Mouse (Mus musculus): ENCODE data around the gene Epb41l4b. TPM values are rescaled to one million over a fixed set of nuclear protein-coding genes. Genes with fewer than 3 reads are reported as not detected.

Gene Epb41l4b
- polyA plus RNA-seq, 1 experiment from 2014 or later, result 3.1 TPM

- H3K27me3 ChIP-seq, result no peaks in the 10 kb centered on the region
- H3K9me3 ChIP-seq, result no peaks in the 10 kb centered on the region
- H3K4me3 ChIP-seq, result no peak overlapping the region
- H3K9ac ChIP-seq, result no peak overlapping the region
- H3K4me1 ChIP-seq, result peaks cover 13% of the 10 kb centered on the region
- ATAC-seq (ENCODE audit: insufficient number of reproducible peaks, insufficient read depth, low FRiP score, low TSS enrichment, low read depth), result no peak
- H3K27ac ChIP-seq, result no peak overlapping the region
- H3K36me3 ChIP-seq, result no peaks in the 10 kb centered on the region
- no peak overlapping the region for H3K4me2 ChIP-seq
- WGBS, result 87% methylated on average over 4 of the region's 4 CpGs
Measured at GRCm38 (mm10) chr4:57109543-57109942, 33.7 kb downstream of the Epb41l4b start.

- Histone ChIP-seq H3K27ac (no peak overlapping the region), H3K4me2 (no peak overlapping the region), H3K4me1 (peaks cover 2% of the 10 kb centered on the region; the same call in 1 of the 2 replicates), H3K4me3 (no peak overlapping the region), H3K36me3 (0 out of 2 replicates have a peak, but pooled peaks cover 5% of the 10 kb centered on the region), H3K27me3 (no peaks in the 10 kb centered on the region), H3K9ac (no peak overlapping the region), H3K9me3 (no peaks in the 10 kb centered on the region)
- 50% methylated on average over 6 of the region's 6 CpGs for WGBS
- ATAC-seq (ENCODE audit: insufficient number of reproducible peaks, insufficient read depth, low FRiP score, low TSS enrichment, low read depth), result no peak
Measured at GRCm38 (mm10) chr4:57105339-57105738, 37.9 kb downstream of the Epb41l4b start.

- no peak overlapping the region for H3K4me3 ChIP-seq
- WGBS, result 58% methylated on average over 5 of the region's 5 CpGs
- no peaks in the 10 kb centered on the region for H3K9me3 ChIP-seq
- peaks cover 2% of the 10 kb centered on the region; the same call in 1 of the 2 replicates for H3K4me1 ChIP-seq
- H3K27me3 ChIP-seq, result no peaks in the 10 kb centered on the region
- H3K9ac ChIP-seq, result no peak overlapping the region
- H3K4me2 ChIP-seq, result no peak overlapping the region
- no peak overlapping the region for H3K27ac ChIP-seq
- ATAC-seq (ENCODE audit: insufficient number of reproducible peaks, insufficient read depth, low FRiP score, low TSS enrichment, low read depth), result no peak
- 0 out of 2 replicates have a peak, but pooled peaks cover 5% of the 10 kb centered on the region for H3K36me3 ChIP-seq
Measured at GRCm38 (mm10) chr4:57103830-57104229, 39.4 kb downstream of the Epb41l4b start.

- no peaks in the 10 kb centered on the region for H3K9me3 ChIP-seq
- no peak overlapping the region for H3K27ac ChIP-seq
- H3K36me3 ChIP-seq, result 0 out of 2 replicates have a peak, but pooled peaks cover 5% of the 10 kb centered on the region
- H3K9ac ChIP-seq, result no peak overlapping the region
- H3K4me2 ChIP-seq, result no peak overlapping the region
- H3K4me1 ChIP-seq, result peaks cover 7% of the 10 kb centered on the region
- H3K4me3 ChIP-seq, result no peak overlapping the region
- H3K27me3 ChIP-seq, result no peaks in the 10 kb centered on the region
- no peak for ATAC-seq (ENCODE audit: insufficient number of reproducible peaks, insufficient read depth, low FRiP score, low TSS enrichment, low read depth)
- WGBS, result 82% methylated on average over 4 of the region's 4 CpGs
Measured at GRCm38 (mm10) chr4:57101095-57101494, 42.1 kb downstream of the Epb41l4b start.

- WGBS, result 97% methylated on average over 4 of the region's 4 CpGs
- 0 out of 2 replicates have a peak, but pooled peaks cover 2% of the 10 kb centered on the region for H3K36me3 ChIP-seq
- no peaks in the 10 kb centered on the region for H3K9me3 ChIP-seq
- H3K27ac ChIP-seq, result no peak overlapping the region
- H3K27me3 ChIP-seq, result no peaks in the 10 kb centered on the region
- no peak overlapping the region for H3K4me3 ChIP-seq
- ATAC-seq (ENCODE audit: insufficient number of reproducible peaks, insufficient read depth, low FRiP score, low TSS enrichment, low read depth), result no peak
- peaks cover 20% of the 10 kb centered on the region for H3K4me1 ChIP-seq
- H3K4me2 ChIP-seq, result no peak overlapping the region
- H3K9ac ChIP-seq, result no peak overlapping the region
Measured at GRCm38 (mm10) chr4:57097411-57097810, 45.8 kb downstream of the Epb41l4b start.

- H3K9me3 ChIP-seq, result no peaks in the 10 kb centered on the region
- no peak overlapping the region for H3K4me2 ChIP-seq
- H3K36me3 ChIP-seq, result no peaks in the 10 kb centered on the region
- ATAC-seq (ENCODE audit: insufficient number of reproducible peaks, insufficient read depth, low FRiP score, low TSS enrichment, low read depth), result no peak
- H3K9ac ChIP-seq, result no peak overlapping the region
- no peaks in the 10 kb centered on the region for H3K27me3 ChIP-seq
- peaks cover 34% of the 10 kb centered on the region for H3K4me1 ChIP-seq
- H3K4me3 ChIP-seq, result no peak overlapping the region
- no peak overlapping the region for H3K27ac ChIP-seq
Measured at GRCm38 (mm10) chr4:57095569-57095968, 47.7 kb downstream of the Epb41l4b start.

GRCm38 (mm10) chr4:57091363-57091762 lies 51.9 kb downstream of the Epb41l4b start:
- H3K27ac ChIP-seq, result peak overlapping the region; percentile 44
- 36% methylated on average over 12 of the region's 12 CpGs for WGBS
- H3K36me3 ChIP-seq, result no peaks in the 10 kb centered on the region
- H3K9ac ChIP-seq, result no peak overlapping the region
- peaks cover 39% of the 10 kb centered on the region for H3K4me1 ChIP-seq
- H3K4me2 ChIP-seq, result no peak overlapping the region
- H3K27me3 ChIP-seq, result no peaks in the 10 kb centered on the region
- no peak overlapping the region for H3K4me3 ChIP-seq
- H3K9me3 ChIP-seq, result no peaks in the 10 kb centered on the region
- ATAC-seq (ENCODE audit: insufficient number of reproducible peaks, insufficient read depth, low FRiP score, low TSS enrichment, low read depth), result peak; percentile 68

GRCm38 (mm10) chr4:57088301-57088700 lies 54.9 kb downstream of the Epb41l4b start:
- H3K9me3 ChIP-seq, result no peaks in the 10 kb centered on the region
- no peak overlapping the region for H3K4me2 ChIP-seq
- H3K27me3 ChIP-seq, result no peaks in the 10 kb centered on the region
- no peak overlapping the region for H3K4me3 ChIP-seq
- H3K9ac ChIP-seq, result no peak overlapping the region
- ATAC-seq (ENCODE audit: insufficient number of reproducible peaks, insufficient read depth, low FRiP score, low TSS enrichment, low read depth), result no peak
- H3K4me1 ChIP-seq, result peaks cover 36% of the 10 kb centered on the region
- H3K27ac ChIP-seq, result no peak overlapping the region; the same call in 1 of the 2 replicates
- no peaks in the 10 kb centered on the region for H3K36me3 ChIP-seq
- WGBS, result 76% methylated on average over 4 of the region's 4 CpGs

- Histone ChIP-seq H3K4me3 (no peak overlapping the region), H3K27ac (no peak overlapping the region), H3K9me3 (no peaks in the 10 kb centered on the region), H3K4me1 (peaks cover 29% of the 10 kb centered on the region), H3K27me3 (no peaks in the 10 kb centered on the region), H3K4me2 (no peak overlapping the region), H3K36me3 (no peaks in the 10 kb centered on the region), H3K9ac (no peak overlapping the region)
- 66% methylated on average over 10 of the region's 10 CpGs for WGBS
- no peak for ATAC-seq (ENCODE audit: insufficient number of reproducible peaks, insufficient read depth, low FRiP score, low TSS enrichment, low read depth)
Measured at GRCm38 (mm10) chr4:57085750-57086400, 57.4 kb downstream of the Epb41l4b start.

GRCm38 (mm10) chr4:57083653-57084052 lies 59.6 kb downstream of the Epb41l4b start:
- 56% methylated on average over 11 of the region's 11 CpGs for WGBS
- Histone ChIP-seq H3K4me1 (peaks cover 32% of the 10 kb centered on the region), H3K27me3 (no peaks in the 10 kb centered on the region), H3K4me3 (no peak overlapping the region), H3K4me2 (no peak overlapping the region), H3K9me3 (no peaks in the 10 kb centered on the region), H3K36me3 (no peaks in the 10 kb centered on the region), H3K27ac (no peak overlapping the region), H3K9ac (no peak overlapping the region; the same call in 1 of the 2 replicates)
- ATAC-seq (ENCODE audit: insufficient number of reproducible peaks, insufficient read depth, low FRiP score, low TSS enrichment, low read depth), result no peak

GRCm38 (mm10) chr4:57082775-57083428 lies 60.3 kb downstream of the Epb41l4b start:
- H3K9me3 ChIP-seq, result no peaks in the 10 kb centered on the region
- H3K27ac ChIP-seq, result no peak overlapping the region
- peaks cover 28% of the 10 kb centered on the region for H3K4me1 ChIP-seq
- H3K36me3 ChIP-seq, result no peaks in the 10 kb centered on the region
- WGBS, result 78% methylated on average over 10 of the region's 10 CpGs
- no peak overlapping the region for H3K4me3 ChIP-seq
- no peaks in the 10 kb centered on the region for H3K27me3 ChIP-seq
- no peak for ATAC-seq (ENCODE audit: insufficient number of reproducible peaks, insufficient read depth, low FRiP score, low TSS enrichment, low read depth)
- no peak overlapping the region for H3K9ac ChIP-seq
- H3K4me2 ChIP-seq, result no peak overlapping the region

GRCm38 (mm10) chr4:57081463-57081862 lies 61.8 kb downstream of the Epb41l4b start:
- no peak for ATAC-seq (ENCODE audit: insufficient number of reproducible peaks, insufficient read depth, low FRiP score, low TSS enrichment, low read depth)
- no peak overlapping the region for H3K4me2 ChIP-seq
- no peak overlapping the region for H3K4me3 ChIP-seq
- H3K27ac ChIP-seq, result no peak overlapping the region
- 71% methylated on average over 7 of the region's 7 CpGs for WGBS
- no peaks in the 10 kb centered on the region for H3K36me3 ChIP-seq
- no peaks in the 10 kb centered on the region for H3K9me3 ChIP-seq
- H3K27me3 ChIP-seq, result no peaks in the 10 kb centered on the region
- H3K9ac ChIP-seq, result no peak overlapping the region
- H3K4me1 ChIP-seq, result peaks cover 28% of the 10 kb centered on the region

Data from embryonic facial prominence, embryonic 13.5 days (tissue).